Mouse (Mus musculus) frontal cortex, postnatal 25 days (tissue): ENCODE results near the gene Ints14.
A peak's percentile ranks its signal among the peaks of the same experiment; 100 is the strongest.

Experiments used
- DNase-seq, 2 experiments: peaks; one replicate each; pipeline ENCODE4 v3.0.0; 2022; ENCODE audit warnings: low spot score in 2 of 2

Ints14 gene

DNA sequence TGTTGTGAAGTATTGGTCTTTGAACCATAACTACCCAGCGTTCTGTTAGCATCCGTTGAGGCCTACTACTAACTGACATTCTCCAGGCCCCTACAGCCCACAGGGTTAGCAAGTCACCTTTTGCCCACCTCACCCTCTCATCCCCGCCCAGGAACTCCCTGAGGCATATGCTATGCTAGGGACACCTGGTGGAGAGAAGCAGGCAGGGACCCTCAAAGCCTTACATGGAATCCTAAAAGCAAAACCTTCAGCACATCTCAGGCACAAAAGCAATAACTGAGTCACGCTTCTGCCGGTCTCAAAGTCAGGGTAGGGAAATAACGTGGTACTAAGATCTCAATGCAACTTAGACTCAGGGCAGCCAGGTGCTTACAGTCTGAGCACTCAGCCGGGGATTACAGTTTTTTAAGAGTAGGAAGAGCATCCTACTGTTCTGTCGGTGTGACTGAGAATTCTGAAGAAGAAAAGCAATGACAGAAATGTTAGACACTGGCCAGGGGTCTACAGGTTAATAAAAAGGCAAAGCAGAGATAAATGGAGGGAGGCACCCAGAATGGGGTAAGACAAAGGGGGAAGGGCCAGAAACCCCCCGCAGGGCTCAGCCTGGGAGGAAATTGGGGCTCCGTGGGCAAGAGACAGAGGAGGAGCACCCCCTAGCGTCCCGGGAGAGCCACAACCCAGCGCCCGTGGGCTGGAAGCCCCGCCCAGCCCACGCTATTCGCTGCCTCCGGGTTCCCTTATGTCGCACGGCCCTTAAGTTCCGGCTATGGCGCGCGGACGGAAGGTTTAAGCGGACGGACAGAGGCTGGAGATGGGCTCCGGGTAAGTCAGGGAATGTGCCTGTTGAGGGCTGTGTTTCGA lies at the start of gene Ints14:
Gene Ints14, plus strand, starts transcription at position 789 of the 861 bp plus-strand sequence.
- peak; percentile 95 to 98 for DNase-seq

GRCm38 (mm10) chr9:64913406-64913805 lies 47.3 kb upstream of the Ints14 start:
- no peak for DNase-seq

- DNase-seq = no peak
These were observed 46.7 kb upstream of the Ints14 start for GRCm38 (mm10) chr9:64913973-64914372.

GRCm38 (mm10) chr9:64914629-64915028 lies 46.1 kb upstream of the Ints14 start:
- DNase-seq = no peak

DNA sequence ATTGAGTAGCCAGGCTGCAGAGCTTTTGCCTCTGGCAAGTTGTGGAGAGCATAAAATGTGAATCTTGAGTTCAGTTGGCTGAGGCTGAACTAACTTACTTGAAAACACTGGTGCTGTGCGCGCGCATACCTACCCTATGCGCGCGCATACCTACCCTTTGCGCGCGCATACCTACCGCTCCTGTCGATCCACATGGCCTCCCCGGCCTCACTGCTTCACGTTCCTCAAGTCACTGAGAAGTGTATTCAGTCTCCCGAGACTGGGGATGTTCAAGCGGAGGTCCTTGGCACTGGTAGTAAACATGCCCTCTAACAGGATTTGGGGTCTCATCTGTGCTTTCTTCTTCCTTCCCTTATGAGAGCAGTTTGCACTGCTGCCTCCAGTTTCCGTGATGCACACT lies 42.1 kb upstream of the Ints14 start:
- DNase-seq = no peak

DNA sequence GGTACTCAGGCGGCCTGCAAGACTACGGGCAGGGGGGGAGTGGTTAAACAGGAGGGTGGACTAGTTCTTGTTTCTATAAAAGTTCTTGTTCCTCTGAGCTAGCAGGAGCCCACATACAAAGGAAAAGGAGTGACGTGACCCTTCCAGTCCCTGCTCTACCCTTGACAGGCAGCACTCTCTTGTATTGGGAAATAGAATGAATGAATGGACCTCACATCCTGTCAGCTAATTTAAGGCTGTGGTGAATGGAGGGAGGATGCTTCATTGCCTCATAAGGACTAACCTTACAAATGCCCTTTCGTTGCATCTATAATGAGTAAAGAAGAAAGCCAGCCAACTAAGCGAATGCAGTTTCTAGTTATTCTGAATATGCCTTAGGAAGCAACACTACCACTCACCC lies 34.9 kb upstream of the Ints14 start:
- DNase-seq = no peak

- peak; percentile 32 to 59 for DNase-seq
These were observed 34.3 kb upstream of the Ints14 start for GRCm38 (mm10) chr9:64926201-64926991.

DNA sequence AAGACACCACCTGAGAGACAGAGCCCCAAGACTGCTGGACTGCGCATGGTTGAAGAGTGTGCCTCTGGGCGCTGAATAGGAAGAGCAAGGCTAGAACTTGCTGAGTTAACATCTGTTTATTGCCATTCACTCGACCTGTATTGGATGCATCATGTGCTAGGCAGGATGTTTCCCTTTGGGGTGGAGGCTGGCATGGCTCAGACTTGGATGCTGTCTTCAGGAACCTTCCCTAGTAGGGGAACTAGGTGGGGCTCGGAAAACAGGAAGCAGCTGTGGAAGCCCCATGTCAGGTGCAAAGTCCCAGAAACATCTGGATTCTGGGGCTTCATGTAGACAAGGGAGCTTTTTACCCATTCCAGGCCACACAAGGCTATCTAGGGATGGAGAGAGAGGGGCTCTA lies 30.4 kb upstream of the Ints14 start:
- DNase-seq = no peak

DNA sequence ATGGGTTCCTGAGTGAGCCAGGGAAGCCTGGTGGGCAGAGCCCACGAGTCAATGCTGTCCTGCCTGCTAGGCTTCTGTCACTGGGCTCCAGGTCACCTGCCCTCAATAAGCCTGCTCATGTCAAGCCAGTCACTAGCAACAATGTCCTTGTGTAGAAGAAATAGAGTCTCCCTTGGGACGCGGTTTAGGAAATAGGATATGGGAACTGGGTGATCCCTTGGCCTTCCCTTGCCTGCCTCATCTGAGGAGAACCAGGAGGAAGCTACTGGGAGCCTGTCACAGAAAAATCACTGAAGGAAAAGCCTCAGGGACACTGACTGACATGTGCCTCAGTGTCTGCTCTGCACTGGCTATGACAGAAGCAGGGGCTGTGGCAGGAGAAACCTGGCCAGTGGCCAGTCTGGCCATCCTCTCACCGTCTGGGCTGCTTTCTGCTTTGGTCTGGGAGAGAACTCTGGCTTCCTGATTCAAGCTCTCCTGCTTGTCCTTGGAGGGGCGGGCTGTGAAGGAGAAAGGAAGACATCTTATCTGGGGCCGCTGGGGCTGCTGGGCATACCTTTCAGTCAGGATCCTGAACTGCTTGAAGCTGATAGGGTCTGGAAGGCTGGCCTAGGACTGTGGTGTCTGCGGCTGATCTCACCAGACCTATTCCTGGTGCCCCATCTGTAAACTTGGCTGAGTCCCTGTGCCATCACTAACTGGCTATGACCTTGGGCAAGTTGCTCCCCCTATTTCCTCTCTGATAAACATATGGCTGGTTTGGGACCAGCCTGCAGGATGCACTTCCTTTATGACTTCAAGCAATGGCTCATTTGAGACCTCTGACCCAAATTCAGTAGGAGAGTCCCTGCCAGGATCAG lies 28.7 kb upstream of the Ints14 start:
- DNase-seq = no peak

DNA sequence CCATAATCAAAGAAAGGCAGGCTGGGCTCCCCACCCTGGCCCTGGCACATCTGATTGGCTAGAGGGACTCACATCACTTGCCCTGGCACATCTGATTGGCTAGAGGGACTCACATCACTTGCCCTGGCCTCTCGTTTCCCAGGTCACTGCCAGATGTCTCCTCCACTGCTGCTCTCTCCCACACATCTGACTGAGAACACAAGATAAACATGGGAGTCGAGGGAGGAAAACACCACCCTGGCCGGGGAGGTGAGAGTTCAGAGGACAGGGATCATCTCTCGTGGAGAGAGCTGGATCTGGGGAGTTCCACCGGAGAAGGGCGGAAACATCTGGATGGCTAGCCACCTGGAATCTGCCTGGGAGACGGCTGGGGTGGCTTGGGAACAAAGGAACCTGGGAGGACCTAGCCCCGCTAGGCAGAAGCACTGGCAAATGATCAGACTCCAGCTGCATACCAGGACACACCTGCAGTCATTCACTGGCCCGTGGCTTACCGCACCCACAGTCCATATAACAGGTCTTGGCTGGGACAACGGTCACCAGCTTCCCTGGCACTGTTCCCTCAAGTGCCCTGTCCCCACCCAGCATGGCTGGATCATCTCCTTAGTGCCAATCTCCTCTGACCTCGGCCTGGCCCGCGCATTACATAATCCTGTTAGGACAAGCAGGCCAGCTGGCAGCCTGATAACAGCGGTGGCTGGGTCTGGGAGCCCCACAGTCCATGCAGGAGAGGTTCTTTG lies 26.5 kb upstream of the Ints14 start:
- DNase-seq = no peak

GRCm38 (mm10) chr9:64936508-64936907 lies 24.2 kb upstream of the Ints14 start:
- DNase-seq = peak in 1 of 2 experiments; percentile 63

DNA sequence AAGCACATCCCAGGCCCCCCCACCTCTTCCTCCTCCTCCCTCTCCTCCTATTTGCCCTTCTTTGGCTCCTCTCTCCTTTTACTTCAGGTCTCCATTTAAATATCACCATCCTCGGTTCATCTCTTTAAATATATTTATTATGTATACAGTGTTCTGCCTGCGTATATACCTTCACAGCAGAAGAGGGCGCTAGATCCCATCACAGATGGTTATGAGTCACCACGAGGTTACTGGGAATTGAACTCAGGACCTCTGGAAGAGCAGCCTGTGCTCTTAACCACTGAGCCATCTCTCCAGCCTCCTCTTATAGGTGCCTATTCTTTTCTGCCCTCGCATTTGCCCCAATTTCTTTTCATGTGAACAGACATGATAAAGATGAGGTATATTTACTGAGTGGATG lies 23.2 kb upstream of the Ints14 start:
- no peak for DNase-seq

DNA sequence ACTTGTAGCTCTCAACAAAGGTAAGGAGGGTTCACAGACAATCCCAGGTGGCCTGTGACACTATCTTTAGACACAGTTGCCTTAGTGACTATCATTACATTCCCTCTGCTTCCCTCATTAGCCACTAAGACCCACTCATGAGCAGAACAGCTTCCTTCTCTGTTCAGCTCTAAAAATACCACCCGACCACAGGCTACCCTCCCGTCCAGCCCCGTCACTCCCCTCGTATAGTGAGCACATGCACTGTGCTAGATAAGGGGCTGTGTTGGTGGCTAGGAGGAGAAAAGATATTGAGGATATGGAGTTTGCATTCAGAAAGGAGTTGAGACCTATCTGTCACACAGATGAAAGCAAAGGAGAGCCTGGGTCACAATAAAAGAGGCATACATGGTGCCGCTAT lies 22.2 kb upstream of the Ints14 start:
- no peak for DNase-seq

GRCm38 (mm10) chr9:64939281-64939680 lies 21.4 kb upstream of the Ints14 start:
- DNase-seq = no peak

DNA sequence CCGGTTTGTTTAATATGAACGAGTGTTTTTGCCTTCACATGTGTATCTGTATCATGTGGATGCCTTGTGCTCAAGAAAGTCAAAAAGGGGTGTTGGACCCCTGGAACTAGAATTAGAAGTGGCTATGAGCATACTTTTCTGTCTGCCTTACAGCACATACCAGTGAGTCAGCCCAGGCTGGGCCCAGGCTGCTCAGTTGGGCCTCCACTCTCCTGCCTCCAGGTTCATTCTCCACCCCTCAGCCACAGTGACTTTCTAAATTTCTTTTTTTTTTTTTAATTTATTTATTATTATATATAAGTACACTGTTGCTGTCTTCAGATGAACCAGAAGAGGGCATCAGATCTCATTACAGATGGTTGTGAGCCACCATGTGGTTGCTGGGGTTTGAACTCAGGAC lies 20.9 kb upstream of the Ints14 start:
- DNase-seq = no peak

GRCm38 (mm10) chr9:64940731-64941346 lies 19.9 kb upstream of the Ints14 start:
- DNase-seq = no peak

DNA sequence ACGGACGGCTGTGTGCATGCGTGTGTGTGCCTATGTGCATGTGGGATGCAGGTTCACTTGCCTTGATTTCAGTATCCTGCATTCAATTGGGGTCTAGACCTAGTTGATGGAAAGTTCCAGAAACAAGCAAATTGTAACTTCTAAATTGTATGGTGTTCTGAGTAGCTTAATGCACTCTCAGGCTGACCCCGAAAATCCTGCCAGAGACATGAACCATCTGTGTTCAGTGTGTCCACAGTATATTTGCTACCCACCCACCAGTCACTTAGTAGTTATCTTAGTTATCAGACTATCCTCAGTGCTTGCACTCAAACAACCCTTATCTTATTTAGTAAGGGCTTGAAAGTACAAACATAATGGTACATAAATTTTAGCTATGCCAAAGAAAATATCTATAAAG lies 19.1 kb upstream of the Ints14 start:
- DNase-seq = no peak

- no peak for DNase-seq
These were observed 16.7 kb upstream of the Ints14 start for GRCm38 (mm10) chr9:64943997-64944396.

- no peak for DNase-seq
These were observed 13.1 kb upstream of the Ints14 start for GRCm38 (mm10) chr9:64947483-64948095.

DNA sequence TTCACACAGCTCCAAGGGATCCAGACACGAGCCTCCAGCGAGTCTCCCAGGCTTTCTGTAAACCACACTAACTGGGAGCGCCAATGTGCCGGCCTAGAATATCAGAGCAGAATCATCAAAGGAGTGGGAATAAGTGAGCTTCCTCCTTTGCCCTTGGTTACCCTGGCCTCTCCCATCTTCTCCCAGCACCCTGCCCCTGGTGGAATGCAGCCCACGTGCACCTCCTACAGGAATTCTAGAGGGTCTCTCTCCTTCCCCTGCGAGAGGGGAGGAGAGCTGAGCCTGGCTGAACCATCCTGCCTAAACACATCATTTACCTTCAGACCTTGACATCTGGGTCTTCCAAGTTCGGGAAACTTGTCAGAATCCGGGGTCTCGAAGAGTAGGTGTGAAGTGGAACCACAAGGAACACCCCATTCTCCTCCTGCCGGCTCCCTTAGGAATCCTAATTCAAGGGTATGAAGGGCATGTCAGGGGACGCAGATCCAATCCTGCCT lies 9.5 kb upstream of the Ints14 start, which contains the start of gene Slc24a1:
Gene Slc24a1, minus strand, starts transcription at position 447 of the 497 bp plus-strand sequence.
- no peak for DNase-seq
